Mouse (Mus musculus) liver, adult 2 months (tissue): ENCODE results near the gene Crybg3. TPM values are rescaled to one million over a fixed set of nuclear protein-coding genes. Genes with fewer than 3 reads are reported as not detected.

ENCODE experiments used
- DNase-seq: peaks from one replicate; pipeline ENCODE4 v3.0.0-alpha.2; 2011; ENCODE audit warnings: low read depth, low spot score; ENCODE audit errors: extremely low read depth
- H3K27ac ChIP-seq: fragments of 200-500 bp; replicated peaks from 2 replicates; pipeline ENCODE4 v1.5.1; 2012; ENCODE audit warnings: low read depth, mild to moderate bottlenecking, control low read depth, inconsistent platforms, low read length; ENCODE audit not compliant: insufficient read depth
- H3K27me3 ChIP-seq: fragments of 200-500 bp; 2 replicates; pipeline ENCODE4 v1.6.1; 2012; ENCODE audit warnings: mild to moderate bottlenecking, moderate library complexity, low read length, inconsistent platforms; ENCODE audit not compliant: control insufficient read depth, insufficient read depth
- H3K36me3 ChIP-seq: fragments of 200-500 bp; 2 replicates; pipeline ENCODE4 v1.6.1; 2012; ENCODE audit warnings: low read length, inconsistent platforms; ENCODE audit not compliant: control insufficient read depth, insufficient read depth
- H3K4me1 ChIP-seq: fragments of 200-500 bp; 2 replicates; pipeline ENCODE4 v1.6.1; 2011; ENCODE audit warnings: low read length; ENCODE audit not compliant: control insufficient read depth, insufficient read depth
- H3K4me3 ChIP-seq: fragments of 200-500 bp; 2 replicates; pipeline ENCODE4 v1.5.1; 2011; ENCODE audit warnings: low read depth, mild to moderate bottlenecking, control low read depth, low read length, moderate library complexity; ENCODE audit not compliant: insufficient read depth
- H3K79me2 ChIP-seq: fragments of 200-500 bp; 2 replicates; pipeline ENCODE4 v1.6.1; 2012; ENCODE audit warnings: inconsistent platforms, mild to moderate bottlenecking, low read length, moderate library complexity; ENCODE audit not compliant: control insufficient read depth, insufficient read depth
- H3K9ac ChIP-seq: fragments of 200-500 bp; 2 replicates; pipeline ENCODE4 v1.6.1; 2012; ENCODE audit warnings: low read depth, mild to moderate bottlenecking, control low read depth, inconsistent platforms, low read length
- CTCF ChIP-seq: fragments of 200-500 bp; IDR thresholded peaks from 2 replicates; pipeline ENCODE4 v1.5.1; 2011; ENCODE audit warnings: low read depth, low read length, control low read depth
- POLR2A ChIP-seq: fragments of 200-500 bp; IDR thresholded peaks from 2 replicates; pipeline ENCODE4 v1.6.1; 2011; ENCODE audit warnings: low read length, control low read depth; ENCODE audit not compliant: insufficient read depth; ENCODE audit errors: extremely low read depth
- WGBS: fragments of 180-500 bp; shearing (Covaris S2); methylation state at CpG from one replicate; pipeline ENCODE4 v1.1.7; 2018; 5-methylcytosine and 5-hydroxymethylcytosine counted together
- polyA plus RNA-seq: library from polyadenylated mRNA; depleted of rRNA; stranded (reverse); fragments of >200 nt; gene quantifications from 2 replicates; pipeline ENCODE4 v1.2.3, GENCODE M21; 2012
- total RNA-seq: library from RNA; depleted of rRNA; stranded (reverse); fragments of >200 nt; gene quantifications from 2 replicates; pipeline ENCODE4 v1.2.3, GENCODE M21; 2014

Gene Crybg3
- total and polyA plus RNA-seq, 2 experiments: 3.0 to 5.5 TPM

GRCm38 (mm10) chr16:59586911-59587310 lies 13.9 kb downstream of the Crybg3 start:
- Histone ChIP-seq H3K9ac (no peak overlapping the region), H3K4me3 (no peak overlapping the region), H3K27me3 (no peaks in the 10 kb centered on the region), H3K27ac (no peak overlapping the region), H3K36me3 (peaks cover 2% of the 10 kb centered on the region; the same call in 1 of the 2 replicates), H3K4me1 (peaks cover 3% of the 10 kb centered on the region; the same call in 1 of the 2 replicates), H3K79me2 (peaks cover 15% of the 10 kb centered on the region; the same call in 1 of the 2 replicates)
- no peak for DNase-seq
- WGBS: 90% methylated on average over 8 of the region's 8 CpGs
- TF ChIP-seq CTCF (no peak), POLR2A (no peak)

- Histone ChIP-seq H3K4me3 (no peak overlapping the region), H3K4me1 (peaks cover 3% of the 10 kb centered on the region; the same call in 1 of the 2 replicates), H3K27ac (no peak overlapping the region), H3K36me3 (peaks cover 2% of the 10 kb centered on the region; the same call in 1 of the 2 replicates), H3K79me2 (peaks cover 18% of the 10 kb centered on the region; the same call in 1 of the 2 replicates), H3K27me3 (no peaks in the 10 kb centered on the region), H3K9ac (no peak overlapping the region)
- WGBS: 61% methylated on average over 6 of the region's 6 CpGs
- no peak for TF ChIP-seq CTCF
- no peak for TF ChIP-seq POLR2A
- peak; percentile 40 for DNase-seq
Measured at GRCm38 (mm10) chr16:59586276-59586675, 14.5 kb downstream of the Crybg3 start.

GRCm38 (mm10) chr16:59585706-59586244 lies 15.0 kb downstream of the Crybg3 start:
- Histone ChIP-seq H3K27me3 (no peaks in the 10 kb centered on the region), H3K9ac (no peak overlapping the region), H3K36me3 (peaks cover 2% of the 10 kb centered on the region; the same call in 1 of the 2 replicates), H3K79me2 (peaks cover 21% of the 10 kb centered on the region; the same call in 1 of the 2 replicates), H3K4me1 (peaks cover 3% of the 10 kb centered on the region; the same call in 1 of the 2 replicates), H3K4me3 (no peak overlapping the region), H3K27ac (no peak overlapping the region)
- DNase-seq: no peak
- WGBS: 91% methylated on average over 4 of the region's 4 CpGs
- no peak for TF ChIP-seq POLR2A
- TF ChIP-seq CTCF: no peak

- no peak for TF ChIP-seq POLR2A
- TF ChIP-seq CTCF: no peak
- peaks cover 2% of the 10 kb centered on the region; the same call in 1 of the 2 replicates for H3K36me3 ChIP-seq
- no peak overlapping the region for H3K27ac ChIP-seq
- WGBS: 76% methylated on average over 5 of the region's 5 CpGs
- no peaks in the 10 kb centered on the region for H3K4me1 ChIP-seq
- H3K79me2 ChIP-seq: peaks cover 25% of the 10 kb centered on the region; the same call in 1 of the 2 replicates
- DNase-seq: peak; percentile 55
- no peaks in the 10 kb centered on the region for H3K27me3 ChIP-seq
- H3K9ac ChIP-seq: no peak overlapping the region
- no peak overlapping the region for H3K4me3 ChIP-seq
Measured at GRCm38 (mm10) chr16:59583515-59583914, 17.3 kb downstream of the Crybg3 start.

- H3K36me3 ChIP-seq: peaks cover 2% of the 10 kb centered on the region; the same call in 1 of the 2 replicates
- TF ChIP-seq CTCF (no peak), POLR2A (no peak)
- no peak overlapping the region for H3K27ac ChIP-seq
- H3K4me1 ChIP-seq: peaks cover 2% of the 10 kb centered on the region; the same call in 1 of the 2 replicates
- no peak overlapping the region for H3K9ac ChIP-seq
- no peaks in the 10 kb centered on the region for H3K27me3 ChIP-seq
- no peak overlapping the region for H3K4me3 ChIP-seq
- DNase-seq: no peak
- WGBS: 87% methylated on average over 8 of the region's 8 CpGs
- peaks cover 16% of the 10 kb centered on the region; the same call in 1 of the 2 replicates for H3K79me2 ChIP-seq
Measured at GRCm38 (mm10) chr16:59579237-59579636, 21.5 kb downstream of the Crybg3 start.

GRCm38 (mm10) chr16:59573961-59574360 lies 26.8 kb downstream of the Crybg3 start:
- Histone ChIP-seq H3K4me3 (no peak overlapping the region), H3K4me1 (peaks cover 2% of the 10 kb centered on the region), H3K79me2 (peaks cover 7% of the 10 kb centered on the region; the same call in 1 of the 2 replicates), H3K9ac (no peak overlapping the region), H3K27ac (no peak overlapping the region), H3K36me3 (no peaks in the 10 kb centered on the region), H3K27me3 (no peaks in the 10 kb centered on the region)
- no peak for TF ChIP-seq CTCF
- no peak for TF ChIP-seq POLR2A
- DNase-seq: no peak
- WGBS: 95% methylated on average over 11 of the region's 11 CpGs
